Mouse (Mus musculus): ENCODE data around the gene Ghrl. TPM values are rescaled to one million over a fixed set of nuclear protein-coding genes. Genes with fewer than 3 reads are reported as not detected.

The Ghrl gene
- polyA plus RNA-seq, 1 experiment from 2014 or later: 139 TPM

DNA sequence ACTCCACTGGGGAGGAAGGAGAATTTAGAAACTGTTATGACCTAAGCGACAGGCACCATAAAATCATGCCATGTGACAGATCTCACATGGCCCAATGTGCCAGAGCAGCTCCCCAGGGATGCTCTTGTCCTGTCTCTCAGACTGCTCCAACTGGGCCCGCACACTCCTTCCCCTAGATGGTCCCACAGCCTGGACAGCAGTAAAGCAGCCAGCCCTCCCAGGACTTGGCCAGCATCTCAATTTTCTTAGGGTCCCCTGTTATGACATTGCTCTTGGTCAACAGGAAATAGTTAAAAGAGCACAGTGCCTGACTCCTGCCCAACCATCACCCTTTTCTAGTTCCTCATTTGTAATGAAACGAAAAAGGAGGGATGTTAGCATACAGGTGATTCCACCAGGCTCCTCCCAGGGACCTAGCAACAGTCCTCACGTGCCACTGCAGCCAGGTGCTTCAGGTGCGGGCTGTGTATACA, 27.0 kb downstream of the Ghrl start:
- peaks cover 17% of the 10 kb centered on the region for H3K36me3 ChIP-seq (ENCODE audit: control insufficient read depth, insufficient read depth)
- TF ChIP-seq CTCF (IDR thresholded peaks at IDR 0.05; ENCODE audit: low read depth): no peak
- ATAC-seq: no peak
- H3K4me2 ChIP-seq (replicated peaks; ENCODE audit: low read depth): no peak overlapping the region
- 56% methylated on average over 5 of the region's 5 CpGs for WGBS
- no peak overlapping the region for H3K4me3 ChIP-seq (ENCODE audit: low read depth, low read length)
- no peak overlapping the region for H3K9ac ChIP-seq (ENCODE audit: low read depth, low read length)
- no peaks in the 10 kb centered on the region for H3K9me3 ChIP-seq (ENCODE audit: control insufficient read depth)
- H3K27ac ChIP-seq (ENCODE audit: low read depth, low read length): no peak overlapping the region
- H3K4me1 ChIP-seq (replicated peaks; ENCODE audit: control insufficient read depth, insufficient read depth, low read length): peaks cover 4% of the 10 kb centered on the region
- H3K27me3 ChIP-seq (replicated peaks; ENCODE audit: control insufficient read depth, insufficient read depth, low read length): no peaks in the 10 kb centered on the region

DNA sequence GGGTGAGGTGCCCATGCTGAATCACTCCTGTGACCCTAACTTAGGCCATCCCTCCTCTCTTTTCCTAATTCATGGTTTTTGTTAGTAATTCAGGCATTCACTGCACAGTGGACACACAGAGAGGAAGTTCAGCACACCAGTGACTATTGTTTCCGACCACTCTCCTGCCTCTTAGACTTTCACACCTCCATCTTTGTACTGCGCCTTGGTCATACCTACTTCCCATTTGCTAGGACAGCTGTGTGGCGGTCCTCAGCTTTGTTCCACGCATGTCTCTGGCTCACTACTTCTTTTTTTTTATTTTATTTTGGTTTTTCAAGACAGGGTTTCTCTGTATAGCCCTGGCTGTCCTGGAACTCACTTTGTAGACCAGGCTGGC, 28.6 kb downstream of the Ghrl start:
- WGBS: 55% methylated on average over 4 of the region's 4 CpGs

GRCm38 (mm10) chr6:113690400-113691083, 29.1 kb downstream of the Ghrl start:
- Histone ChIP-seq H3K4me2 (replicated peaks; ENCODE audit: low read depth) (peak overlapping the region; percentile 57), H3K4me1 (replicated peaks; ENCODE audit: control insufficient read depth, insufficient read depth, low read length) (peaks cover 4% of the 10 kb centered on the region), H3K9me3 (ENCODE audit: control insufficient read depth) (no peaks in the 10 kb centered on the region), H3K9ac (ENCODE audit: low read depth, low read length) (peak overlapping the region; percentile 24; the same call in 1 of the 2 replicates), H3K27me3 (replicated peaks; ENCODE audit: control insufficient read depth, insufficient read depth, low read length) (no peaks in the 10 kb centered on the region), H3K4me3 (ENCODE audit: low read depth, low read length) (0 out of 2 replicates have a peak overlapping the region, but pooled peaks have one; percentile 11), H3K27ac (ENCODE audit: low read depth, low read length) (peak overlapping the region; percentile 89), H3K36me3 (ENCODE audit: control insufficient read depth, insufficient read depth) (peaks cover 29% of the 10 kb centered on the region)
- TF ChIP-seq CTCF (IDR thresholded peaks at IDR 0.05; ENCODE audit: low read depth): peak; percentile 27
- peak; percentile 86 for ATAC-seq
- 1% methylated on average over 14 of the region's 14 CpGs for WGBS

More for the DNA sequence above, 28.6 kb downstream of the Ghrl start:
- no peak for ATAC-seq
- peaks cover 4% of the 10 kb centered on the region for H3K4me1 ChIP-seq (replicated peaks; ENCODE audit: control insufficient read depth, insufficient read depth, low read length)
- no peaks in the 10 kb centered on the region for H3K9me3 ChIP-seq (ENCODE audit: control insufficient read depth)
- TF ChIP-seq CTCF (IDR thresholded peaks at IDR 0.05; ENCODE audit: low read depth): no peak
- H3K27me3 ChIP-seq (replicated peaks; ENCODE audit: control insufficient read depth, insufficient read depth, low read length): no peaks in the 10 kb centered on the region
- 0 out of 2 replicates have a peak overlapping the region, but pooled peaks have one; percentile 11 for H3K4me3 ChIP-seq (ENCODE audit: low read depth, low read length)
- H3K4me2 ChIP-seq (replicated peaks; ENCODE audit: low read depth): peak overlapping the region; percentile 57
- peaks cover 26% of the 10 kb centered on the region for H3K36me3 ChIP-seq (ENCODE audit: control insufficient read depth, insufficient read depth)
- peak overlapping the region; percentile 24; the same call in 1 of the 2 replicates for H3K9ac ChIP-seq (ENCODE audit: low read depth, low read length)
- H3K27ac ChIP-seq (ENCODE audit: low read depth, low read length): peak overlapping the region; percentile 89

DNA sequence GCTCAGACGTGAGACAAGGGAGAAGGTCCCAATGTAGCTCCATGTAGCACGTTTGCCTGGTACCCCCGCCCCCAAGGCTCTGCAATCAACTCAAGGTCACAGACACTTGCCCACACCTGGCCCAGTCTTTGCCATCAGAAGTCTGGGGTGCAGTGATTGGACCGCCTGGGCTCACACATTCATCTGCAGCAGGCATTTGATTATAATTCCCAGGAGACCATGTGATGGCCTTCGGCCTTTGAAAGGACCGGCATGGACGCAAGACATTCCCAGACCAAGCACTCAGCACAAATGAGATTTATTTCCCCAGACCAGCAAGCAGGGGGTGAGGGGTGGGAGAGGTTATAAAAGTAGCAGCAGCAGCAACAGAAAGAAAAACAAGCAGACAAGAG, 29.7 kb downstream of the Ghrl start:
- Histone ChIP-seq H3K27ac (ENCODE audit: low read depth, low read length) (peak overlapping the region; percentile 89), H3K27me3 (replicated peaks; ENCODE audit: control insufficient read depth, insufficient read depth, low read length) (no peaks in the 10 kb centered on the region), H3K9ac (ENCODE audit: low read depth, low read length) (no peak overlapping the region), H3K9me3 (ENCODE audit: control insufficient read depth) (no peaks in the 10 kb centered on the region), H3K4me3 (ENCODE audit: low read depth, low read length) (no peak overlapping the region), H3K4me1 (replicated peaks; ENCODE audit: control insufficient read depth, insufficient read depth, low read length) (peaks cover 4% of the 10 kb centered on the region), H3K4me2 (replicated peaks; ENCODE audit: low read depth) (peak overlapping the region; percentile 57), H3K36me3 (ENCODE audit: control insufficient read depth, insufficient read depth) (peaks cover 35% of the 10 kb centered on the region)
- no peak for TF ChIP-seq CTCF (IDR thresholded peaks at IDR 0.05; ENCODE audit: low read depth)
- peak; percentile 32 for ATAC-seq
- 6% methylated on average over 7 of the region's 7 CpGs for WGBS

- WGBS: 33% methylated on average over 8 of the region's 8 CpGs
- Histone ChIP-seq H3K4me2 (replicated peaks; ENCODE audit: low read depth) (no peak overlapping the region; the same call in 1 of the 2 replicates), H3K4me1 (replicated peaks; ENCODE audit: control insufficient read depth, insufficient read depth, low read length) (peaks cover 4% of the 10 kb centered on the region), H3K27me3 (replicated peaks; ENCODE audit: control insufficient read depth, insufficient read depth, low read length) (no peaks in the 10 kb centered on the region), H3K27ac (ENCODE audit: low read depth, low read length) (peak overlapping the region; percentile 35), H3K9ac (ENCODE audit: low read depth, low read length) (no peak overlapping the region), H3K9me3 (ENCODE audit: control insufficient read depth) (no peaks in the 10 kb centered on the region), H3K4me3 (ENCODE audit: low read depth, low read length) (no peak overlapping the region), H3K36me3 (ENCODE audit: control insufficient read depth, insufficient read depth) (peaks cover 18% of the 10 kb centered on the region; the same call in 1 of the 2 replicates)
- no peak for ATAC-seq
- TF ChIP-seq CTCF (IDR thresholded peaks at IDR 0.05; ENCODE audit: low read depth): peak; percentile 42
Observed at GRCm38 (mm10) chr6:113686551-113687125, 33.0 kb downstream of the Ghrl start.

GRCm38 (mm10) chr6:113683081-113683825, 36.4 kb downstream of the Ghrl start:
- WGBS: 82% methylated on average over 10 of the region's 10 CpGs
- Histone ChIP-seq H3K36me3 (ENCODE audit: control insufficient read depth, insufficient read depth) (peaks cover 28% of the 10 kb centered on the region; the same call in 1 of the 2 replicates), H3K9me3 (ENCODE audit: control insufficient read depth) (no peaks in the 10 kb centered on the region), H3K4me1 (replicated peaks; ENCODE audit: control insufficient read depth, insufficient read depth, low read length) (no peaks in the 10 kb centered on the region), H3K9ac (ENCODE audit: low read depth, low read length) (no peak overlapping the region), H3K4me3 (ENCODE audit: low read depth, low read length) (no peak overlapping the region), H3K27ac (ENCODE audit: low read depth, low read length) (no peak overlapping the region), H3K4me2 (replicated peaks; ENCODE audit: low read depth) (no peak overlapping the region), H3K27me3 (replicated peaks; ENCODE audit: control insufficient read depth, insufficient read depth, low read length) (no peaks in the 10 kb centered on the region)
- TF ChIP-seq CTCF (IDR thresholded peaks at IDR 0.05; ENCODE audit: low read depth): no peak
- no peak for ATAC-seq
